Mouse (Mus musculus): Measurements from ENCODE around the gene C5ar1. TPM values are rescaled to one million over a fixed set of nuclear protein-coding genes. Genes with fewer than 3 reads are reported as not detected.

C5ar1 gene
- polyA plus RNA-seq, 1 experiment from 2014 or later, result 1.1 TPM

GRCm38 (mm10) chr7:16203505-16203903 lies 55.8 kb downstream of the C5ar1 start:
- H3K9me3 ChIP-seq (ENCODE audit: control insufficient read depth, low read length), result no peaks in the 10 kb centered on the region
- H3K4me2 ChIP-seq (ENCODE audit: low read depth, low read length, severe bottlenecking), result no peak overlapping the region
- H3K9ac ChIP-seq (ENCODE audit: low read length), result no peak overlapping the region
- ATAC-seq (replicated peaks; ENCODE audit: low FRiP score) (no peak), DNase-seq (ENCODE audit: low spot score) (no peak)
- no peaks in the 10 kb centered on the region; the same call in 1 of the 2 replicates for H3K36me3 ChIP-seq (ENCODE audit: control insufficient read depth, insufficient read depth, low read length)
- H3K4me3 ChIP-seq (ENCODE audit: low read depth, low read length), result no peak overlapping the region
- 94% methylated on average over 13 of the region's 13 CpGs for WGBS
- no peaks in the 10 kb centered on the region for H3K27me3 ChIP-seq (ENCODE audit: control insufficient read depth, insufficient read depth, low read length)
- H3K27ac ChIP-seq (ENCODE audit: low read depth, low read length), result no peak overlapping the region
- no peaks in the 10 kb centered on the region for H3K4me1 ChIP-seq (replicated peaks; ENCODE audit: control insufficient read depth, insufficient read depth, low read length)

GRCm38 (mm10) chr7:16202756-16203504 lies 56.4 kb downstream of the C5ar1 start:
- ATAC-seq (replicated peaks; ENCODE audit: low FRiP score) (no peak), DNase-seq (ENCODE audit: low spot score) (no peak)
- no peaks in the 10 kb centered on the region for H3K4me1 ChIP-seq (replicated peaks; ENCODE audit: control insufficient read depth, insufficient read depth, low read length)
- WGBS, result 84% methylated on average over 15 of the region's 15 CpGs
- H3K4me3 ChIP-seq (ENCODE audit: low read depth, low read length), result no peak overlapping the region
- no peaks in the 10 kb centered on the region; the same call in 1 of the 2 replicates for H3K36me3 ChIP-seq (ENCODE audit: control insufficient read depth, insufficient read depth, low read length)
- H3K27ac ChIP-seq (ENCODE audit: low read depth, low read length), result no peak overlapping the region
- H3K4me2 ChIP-seq (ENCODE audit: low read depth, low read length, severe bottlenecking), result no peak overlapping the region
- no peak overlapping the region for H3K9ac ChIP-seq (ENCODE audit: low read length)
- no peaks in the 10 kb centered on the region for H3K9me3 ChIP-seq (ENCODE audit: control insufficient read depth, low read length)
- no peaks in the 10 kb centered on the region for H3K27me3 ChIP-seq (ENCODE audit: control insufficient read depth, insufficient read depth, low read length)

GRCm38 (mm10) chr7:16201136-16201535 lies 58.2 kb downstream of the C5ar1 start:
- Histone ChIP-seq H3K27me3 (ENCODE audit: control insufficient read depth, insufficient read depth, low read length) (no peaks in the 10 kb centered on the region), H3K4me1 (replicated peaks; ENCODE audit: control insufficient read depth, insufficient read depth, low read length) (no peaks in the 10 kb centered on the region), H3K36me3 (ENCODE audit: control insufficient read depth, insufficient read depth, low read length) (no peaks in the 10 kb centered on the region; the same call in 1 of the 2 replicates), H3K9ac (ENCODE audit: low read length) (no peak overlapping the region), H3K4me3 (ENCODE audit: low read depth, low read length) (no peak overlapping the region), H3K27ac (ENCODE audit: low read depth, low read length) (no peak overlapping the region), H3K4me2 (ENCODE audit: low read depth, low read length, severe bottlenecking) (no peak overlapping the region), H3K9me3 (ENCODE audit: control insufficient read depth, low read length) (no peaks in the 10 kb centered on the region)
- DNase-seq (ENCODE audit: low spot score) (no peak), ATAC-seq (replicated peaks; ENCODE audit: low FRiP score) (no peak)
- 85% methylated on average over 6 of the region's 6 CpGs for WGBS

- ATAC-seq (replicated peaks; ENCODE audit: low FRiP score) (no peak), DNase-seq (ENCODE audit: low spot score) (no peak)
- H3K9ac ChIP-seq (ENCODE audit: low read length), result no peak overlapping the region
- no peaks in the 10 kb centered on the region for H3K27me3 ChIP-seq (ENCODE audit: control insufficient read depth, insufficient read depth, low read length)
- H3K9me3 ChIP-seq (ENCODE audit: control insufficient read depth, low read length), result no peaks in the 10 kb centered on the region
- no peak overlapping the region for H3K4me2 ChIP-seq (ENCODE audit: low read depth, low read length, severe bottlenecking)
- H3K4me3 ChIP-seq (ENCODE audit: low read depth, low read length), result no peak overlapping the region
- no peaks in the 10 kb centered on the region for H3K4me1 ChIP-seq (replicated peaks; ENCODE audit: control insufficient read depth, insufficient read depth, low read length)
- WGBS, result 88% methylated on average over 11 of the region's 11 CpGs
- H3K27ac ChIP-seq (ENCODE audit: low read depth, low read length), result no peak overlapping the region
- no peaks in the 10 kb centered on the region; the same call in 1 of the 2 replicates for H3K36me3 ChIP-seq (ENCODE audit: control insufficient read depth, insufficient read depth, low read length)
Measured at GRCm38 (mm10) chr7:16198540-16198939, 60.8 kb downstream of the C5ar1 start.

GRCm38 (mm10) chr7:16197166-16197565 lies 62.2 kb downstream of the C5ar1 start:
- H3K9ac ChIP-seq (ENCODE audit: low read length), result no peak overlapping the region
- H3K4me1 ChIP-seq (replicated peaks; ENCODE audit: control insufficient read depth, insufficient read depth, low read length), result no peaks in the 10 kb centered on the region
- no peak overlapping the region for H3K4me3 ChIP-seq (ENCODE audit: low read depth, low read length)
- ATAC-seq (replicated peaks; ENCODE audit: low FRiP score) (no peak), DNase-seq (ENCODE audit: low spot score) (no peak)
- H3K4me2 ChIP-seq (ENCODE audit: low read depth, low read length, severe bottlenecking), result no peak overlapping the region
- H3K36me3 ChIP-seq (ENCODE audit: control insufficient read depth, insufficient read depth, low read length), result no peaks in the 10 kb centered on the region; the same call in 1 of the 2 replicates
- no peaks in the 10 kb centered on the region for H3K27me3 ChIP-seq (ENCODE audit: control insufficient read depth, insufficient read depth, low read length)
- no peaks in the 10 kb centered on the region for H3K9me3 ChIP-seq (ENCODE audit: control insufficient read depth, low read length)
- no peak overlapping the region for H3K27ac ChIP-seq (ENCODE audit: low read depth, low read length)
- WGBS, result 86% methylated on average over 5 of the region's 5 CpGs

Other genes starting within 250 kb of the C5ar1 start
- 10.9 and 11.6 TPM in 2 replicates for gene Bicra, start 211.6 kb downstream of the C5ar1 start, polyA plus RNA-seq (2014; fragmentation: Nextera tagmentation; extraction: Ambion mirVana)
- not detected in 2 replicates for gene Zfp541, start 197.7 kb downstream of the C5ar1 start, polyA plus RNA-seq (2014; fragmentation: Nextera tagmentation; extraction: Ambion mirVana)
- 156 and 167 TPM in 2 replicates for gene Napa, start 161.1 kb downstream of the C5ar1 start, polyA plus RNA-seq (2014; fragmentation: Nextera tagmentation; extraction: Ambion mirVana)
- 19.7 and 22.5 TPM in 2 replicates for gene Kptn, start 139.6 kb downstream of the C5ar1 start, polyA plus RNA-seq (2014; fragmentation: Nextera tagmentation; extraction: Ambion mirVana)
- 0.36 and 0.88 TPM in 2 replicates for gene Slc8a2, start 129.7 kb downstream of the C5ar1 start, polyA plus RNA-seq (2014; fragmentation: Nextera tagmentation; extraction: Ambion mirVana)
- gene Meis3, start 84.5 kb downstream of the C5ar1 start, polyA plus RNA-seq (2014; fragmentation: Nextera tagmentation; extraction: Ambion mirVana), result 77.8 and 79.7 TPM in 2 replicates
- 14.3 and 16.4 TPM in 2 replicates for gene Dhx34, start 37.5 kb downstream of the C5ar1 start, polyA plus RNA-seq (2014; fragmentation: Nextera tagmentation; extraction: Ambion mirVana)
- gene C5ar2, start 15.4 kb downstream of the C5ar1 start, polyA plus RNA-seq (2014; fragmentation: Nextera tagmentation; extraction: Ambion mirVana), result 0.12 and 0.25 TPM in 2 replicates
- 10.9 and 11.6 TPM in 2 replicates for gene Inafm1, start 14.1 kb upstream of the C5ar1 start, polyA plus RNA-seq (2014; fragmentation: Nextera tagmentation; extraction: Ambion mirVana)
- 22.3 and 32.2 TPM in 2 replicates for gene Ccdc9, start 27.3 kb upstream of the C5ar1 start, polyA plus RNA-seq (2014; fragmentation: Nextera tagmentation; extraction: Ambion mirVana)
- gene Bbc3, start 48.9 kb upstream of the C5ar1 start, polyA plus RNA-seq (2014; fragmentation: Nextera tagmentation; extraction: Ambion mirVana), result 8.0 and 11.5 TPM in 2 replicates
- gene Sae1, start 128.3 kb upstream of the C5ar1 start, polyA plus RNA-seq (2014; fragmentation: Nextera tagmentation; extraction: Ambion mirVana), result 427 and 437 TPM in 2 replicates
- 23.9 and 24.2 TPM in 2 replicates for gene Zc3h4, start 141.4 kb upstream of the C5ar1 start, polyA plus RNA-seq (2014; fragmentation: Nextera tagmentation; extraction: Ambion mirVana)
- gene Tmem160, start 193.2 kb upstream of the C5ar1 start, polyA plus RNA-seq (2014; fragmentation: Nextera tagmentation; extraction: Ambion mirVana), result 48.6 and 52.1 TPM in 2 replicates
- gene Npas1, start 218.2 kb upstream of the C5ar1 start, polyA plus RNA-seq (2014; fragmentation: Nextera tagmentation; extraction: Ambion mirVana), result 0.55 and 0.63 TPM in 2 replicates